Mouse (Mus musculus) midbrain, embryonic 15.5 days (tissue): ENCODE data around the gene Gprc5d. TPM values are rescaled to one million over a fixed set of nuclear protein-coding genes. Genes with fewer than 3 reads are reported as not detected.

ENCODE experiments used
- ATAC-seq: fragments of 200-750 bp; cut with Nextera tagmentation; replicated peaks from 2 replicates; pipeline ENCODE4 v1.8.0; 2017; ENCODE audit warnings: moderate TSS enrichment
- H3K27ac ChIP-seq: fragments of 300-500 bp; sonication (generic); 2 replicates; pipeline ENCODE4 v1.5.1; 2015; ENCODE audit warnings: mild to moderate bottlenecking, inconsistent platforms
- H3K27me3 ChIP-seq: fragments of 300-500 bp; sonication (generic); replicated peaks from 2 replicates; pipeline ENCODE4 v1.6.1; 2015; ENCODE audit warnings: inconsistent platforms
- H3K36me3 ChIP-seq: fragments of 300-500 bp; sonication (generic); replicated peaks from 2 replicates; pipeline ENCODE4 v1.6.1; 2015; ENCODE audit warnings: inconsistent platforms
- H3K4me1 ChIP-seq: fragments of 300-500 bp; sonication (generic); 2 replicates; pipeline ENCODE4 v1.6.1; 2015; ENCODE audit warnings: inconsistent platforms
- H3K4me2 ChIP-seq: fragments of 300-500 bp; sonication (generic); 2 replicates; pipeline ENCODE4 v1.6.1; 2015; ENCODE audit warnings: inconsistent platforms, mild to moderate bottlenecking, moderate library complexity
- H3K4me3 ChIP-seq: fragments of 300-500 bp; sonication (generic); 2 replicates; pipeline ENCODE4 v1.5.1; 2015; ENCODE audit warnings: mild to moderate bottlenecking, inconsistent platforms
- H3K9ac ChIP-seq: fragments of 300-500 bp; sonication (generic); 2 replicates; pipeline ENCODE4 v1.6.1; 2015; ENCODE audit warnings: mild to moderate bottlenecking, inconsistent platforms
- H3K9me3 ChIP-seq: fragments of 300-500 bp; sonication (generic); 2 replicates; pipeline ENCODE4 v1.6.1; 2016; ENCODE audit warnings: inconsistent platforms
- WGBS: fragments of 180-500 bp; shearing (Covaris S2); methylation state at CpG from one replicate; pipeline ENCODE4 v1.1.7; 2015; ENCODE audit warnings: mixed read lengths; 5-methylcytosine and 5-hydroxymethylcytosine counted together
- polyA plus RNA-seq: library from polyadenylated mRNA; unstranded; fragments of >200 nt; fragmentation: Nextera tagmentation; extraction: Ambion mirVana; gene quantifications from 2 replicates; pipeline ENCODE4 v1.2.1, GENCODE M21; 2015

Gene Gprc5d
- polyA plus RNA-seq, 1 experiment from 2014 or later, result not detected

DNA sequence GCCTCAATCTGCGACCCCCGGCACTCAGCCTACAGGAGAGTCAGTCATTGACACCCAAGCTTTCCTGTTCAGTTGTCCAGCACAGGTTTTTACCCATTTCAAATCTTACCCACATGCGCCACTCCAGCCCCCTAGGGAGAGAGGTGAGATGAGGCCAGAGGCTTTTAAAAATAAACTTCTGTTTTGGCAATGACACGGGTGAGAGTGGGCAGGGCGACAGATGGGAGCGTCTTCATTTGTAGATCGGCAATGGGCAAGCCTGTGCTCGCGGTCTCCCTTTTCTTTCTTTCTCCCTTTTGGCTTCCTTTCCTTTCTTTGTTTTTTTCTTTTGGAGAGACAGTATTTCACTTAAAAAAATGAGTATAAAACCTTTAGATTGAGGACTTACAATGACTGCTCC, 15.4 kb upstream of the Gprc5d start:
- ATAC-seq, result no peak
- Histone ChIP-seq H3K36me3 (no peaks in the 10 kb centered on the region), H3K27me3 (peaks cover 2% of the 10 kb centered on the region; the same call in 1 of the 2 replicates), H3K9ac (no peak overlapping the region), H3K4me3 (no peak overlapping the region), H3K9me3 (no peaks in the 10 kb centered on the region), H3K4me2 (no peak overlapping the region), H3K4me1 (no peaks in the 10 kb centered on the region), H3K27ac (no peak overlapping the region)
- WGBS, result 92% methylated on average over 9 of the region's 9 CpGs

DNA sequence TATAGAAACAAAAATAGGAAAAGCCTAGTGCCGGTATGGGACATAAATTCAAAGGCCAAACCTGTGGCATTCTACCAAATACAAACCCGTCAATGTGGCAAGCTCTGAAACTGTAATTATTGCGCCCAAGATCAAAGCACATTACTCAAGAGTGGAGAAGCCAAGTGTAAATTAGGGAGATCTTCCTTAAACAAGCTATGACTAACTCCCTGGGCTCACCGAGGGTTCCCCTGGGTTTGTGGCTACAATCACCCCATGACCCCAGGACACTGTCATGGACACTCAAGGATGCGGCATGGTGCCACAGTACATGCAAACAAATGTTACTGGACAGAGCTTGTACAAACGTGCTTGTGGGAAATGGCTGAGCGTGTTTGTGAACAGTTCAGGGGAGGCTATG, 15.0 kb upstream of the Gprc5d start:
- ATAC-seq, result no peak
- no peak overlapping the region for H3K4me2 ChIP-seq
- H3K27ac ChIP-seq, result no peak overlapping the region
- H3K9me3 ChIP-seq, result no peaks in the 10 kb centered on the region
- peaks cover 3% of the 10 kb centered on the region; the same call in 1 of the 2 replicates for H3K27me3 ChIP-seq
- no peaks in the 10 kb centered on the region for H3K4me1 ChIP-seq
- no peaks in the 10 kb centered on the region for H3K36me3 ChIP-seq
- 85% methylated on average over 7 of the region's 7 CpGs for WGBS
- H3K4me3 ChIP-seq, result no peak overlapping the region
- H3K9ac ChIP-seq, result no peak overlapping the region

DNA sequence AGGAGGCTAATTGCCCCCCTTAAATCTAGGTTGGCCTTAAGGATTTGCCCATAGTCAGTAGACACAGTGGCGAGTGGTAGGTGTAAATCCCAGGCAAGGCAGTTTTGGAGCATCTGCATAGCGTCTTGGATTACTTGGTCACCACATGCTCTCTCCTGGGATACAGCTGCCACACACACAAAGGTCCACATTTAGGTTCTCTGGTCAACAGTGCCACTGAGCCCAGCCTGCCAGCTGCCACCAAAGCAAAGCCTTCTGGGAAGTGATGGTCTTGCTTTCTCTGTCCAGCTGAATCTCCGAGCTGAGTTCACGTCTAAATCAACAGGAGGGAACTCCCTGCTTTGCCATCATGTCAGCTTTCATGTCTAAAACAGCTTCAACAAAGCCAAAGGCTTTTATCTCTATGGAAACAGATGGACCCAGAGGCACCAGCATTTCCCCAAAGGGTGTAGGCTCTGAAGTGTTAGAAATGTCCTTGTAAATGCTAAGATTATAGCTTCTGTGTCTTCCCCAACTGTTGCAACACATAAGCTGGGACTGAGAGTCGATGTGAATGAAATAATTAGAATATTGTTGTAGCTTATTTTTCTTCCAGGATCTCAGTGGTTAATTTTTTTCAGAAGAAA, 6.8 kb upstream of the Gprc5d start:
- Histone ChIP-seq H3K36me3 (no peaks in the 10 kb centered on the region), H3K27ac (no peak overlapping the region), H3K4me2 (no peak overlapping the region), H3K4me3 (no peak overlapping the region), H3K9ac (no peak overlapping the region), H3K27me3 (0 out of 2 replicates have a peak, but pooled peaks cover 3% of the 10 kb centered on the region), H3K9me3 (no peaks in the 10 kb centered on the region), H3K4me1 (no peaks in the 10 kb centered on the region)
- WGBS, result 35% methylated on average over 5 of the region's 5 CpGs
- no peak for ATAC-seq

DNA sequence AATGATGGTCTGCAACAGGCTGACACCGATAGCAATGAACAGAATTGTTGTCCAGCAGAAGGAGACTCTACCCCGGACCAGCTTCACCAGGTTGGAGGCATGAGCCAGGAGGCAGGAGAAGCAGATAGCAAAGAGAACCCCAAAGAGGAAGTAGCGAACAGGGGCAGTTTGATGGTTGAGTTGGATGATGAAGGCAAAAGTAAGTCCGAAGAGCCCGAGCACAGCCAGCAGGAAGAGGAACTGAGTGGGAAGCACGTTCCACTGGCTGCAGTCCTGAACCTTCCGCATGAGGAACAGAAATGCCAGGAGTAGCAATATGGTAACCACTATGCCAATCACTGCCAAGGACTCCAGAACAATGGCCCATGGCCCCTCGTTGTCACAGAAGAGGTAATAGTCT, 1.6 kb downstream of the Gprc5d start:
- H3K27me3 ChIP-seq, result peaks cover 9% of the 10 kb centered on the region
- no peak overlapping the region for H3K27ac ChIP-seq
- 0 out of 2 replicates have a peak, but pooled peaks cover 6% of the 10 kb centered on the region for H3K4me1 ChIP-seq
- no peaks in the 10 kb centered on the region for H3K9me3 ChIP-seq
- no peaks in the 10 kb centered on the region for H3K36me3 ChIP-seq
- no peak for ATAC-seq
- H3K9ac ChIP-seq, result no peak overlapping the region
- no peak overlapping the region for H3K4me2 ChIP-seq
- no peak overlapping the region for H3K4me3 ChIP-seq
- WGBS, result 96% methylated on average over 8 of the region's 8 CpGs

GRCm38 (mm10) chr6:135113114-135113436, 5.0 kb downstream of the Gprc5d start:
- WGBS, result 14% methylated on average over 6 of the region's 6 CpGs
- Histone ChIP-seq H3K27me3 (peaks cover 9% of the 10 kb centered on the region), H3K4me2 (no peak overlapping the region), H3K9me3 (no peaks in the 10 kb centered on the region), H3K9ac (no peak overlapping the region), H3K27ac (no peak overlapping the region), H3K4me1 (0 out of 2 replicates have a peak, but pooled peaks cover 6% of the 10 kb centered on the region), H3K36me3 (no peaks in the 10 kb centered on the region), H3K4me3 (no peak overlapping the region)
- no peak for ATAC-seq

DNA sequence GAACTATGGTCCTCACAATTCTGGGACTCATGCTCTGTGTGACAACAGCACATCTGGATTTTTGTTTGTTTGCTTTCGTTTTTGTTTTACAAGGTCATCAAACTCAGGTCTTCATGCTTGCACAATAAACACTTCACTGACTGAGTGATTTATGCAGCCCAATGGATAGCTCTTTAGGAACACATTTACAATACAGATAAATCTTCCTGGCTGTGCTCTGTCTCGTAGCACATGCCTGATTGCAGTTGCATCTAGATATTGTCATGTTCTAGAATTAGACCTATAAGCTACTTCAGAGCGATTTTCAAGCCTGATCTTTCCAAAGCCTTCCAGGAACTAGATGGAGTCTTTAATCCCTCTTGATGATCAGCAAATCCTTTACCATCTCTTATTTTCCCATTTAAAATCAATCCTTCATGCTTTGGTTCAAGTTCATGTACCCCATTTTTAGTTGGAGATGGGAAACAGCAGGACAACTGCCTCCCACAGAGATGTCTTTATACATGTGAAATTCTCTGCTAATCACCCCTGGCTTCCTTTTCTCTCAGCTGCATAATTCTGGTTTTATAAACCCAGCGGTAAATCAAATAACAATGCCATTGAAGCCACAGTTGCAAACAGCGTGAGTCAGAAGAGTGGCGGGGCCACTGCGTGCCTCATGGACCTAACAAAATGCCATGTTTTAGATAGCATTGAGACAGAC, 5.5 kb downstream of the Gprc5d start:
- H3K27me3 ChIP-seq, result peaks cover 9% of the 10 kb centered on the region
- H3K27ac ChIP-seq, result no peak overlapping the region
- no peaks in the 10 kb centered on the region for H3K9me3 ChIP-seq
- 12% methylated on average over 7 of the region's 7 CpGs for WGBS
- no peak overlapping the region for H3K4me3 ChIP-seq
- H3K36me3 ChIP-seq, result no peaks in the 10 kb centered on the region
- no peak overlapping the region for H3K4me2 ChIP-seq
- no peak overlapping the region for H3K9ac ChIP-seq
- H3K4me1 ChIP-seq, result 0 out of 2 replicates have a peak, but pooled peaks cover 6% of the 10 kb centered on the region
- no peak; the same call in 1 of the 2 replicates for ATAC-seq

DNA sequence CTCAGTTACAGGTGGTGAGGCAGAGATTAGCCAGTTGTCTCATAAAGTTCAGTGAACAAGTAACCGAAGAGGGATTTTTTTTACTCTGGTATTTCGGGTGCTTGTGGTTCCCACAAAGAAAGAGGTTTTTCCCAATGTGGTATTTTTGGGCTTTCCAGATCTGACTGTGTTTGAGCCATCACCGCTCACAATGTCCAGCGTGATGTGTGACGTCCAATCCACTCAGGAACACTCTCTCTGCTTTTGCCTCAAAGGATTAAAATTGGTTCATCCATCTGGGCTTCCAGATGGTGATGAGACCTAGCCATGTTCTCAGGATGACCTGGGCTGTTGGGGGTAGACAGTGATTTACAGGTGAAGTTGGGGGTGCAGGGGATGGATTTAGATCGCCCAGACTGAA, 11.1 kb downstream of the Gprc5d start:
- no peaks in the 10 kb centered on the region for H3K9me3 ChIP-seq
- no peak overlapping the region for H3K4me2 ChIP-seq
- 89% methylated on average over 6 of the region's 6 CpGs for WGBS
- H3K9ac ChIP-seq, result no peak overlapping the region
- ATAC-seq, result no peak
- H3K27ac ChIP-seq, result no peak overlapping the region
- no peaks in the 10 kb centered on the region for H3K36me3 ChIP-seq
- peaks cover 8% of the 10 kb centered on the region; the same call in 1 of the 2 replicates for H3K27me3 ChIP-seq
- H3K4me1 ChIP-seq, result peaks cover 8% of the 10 kb centered on the region; the same call in 1 of the 2 replicates
- H3K4me3 ChIP-seq, result no peak overlapping the region

DNA sequence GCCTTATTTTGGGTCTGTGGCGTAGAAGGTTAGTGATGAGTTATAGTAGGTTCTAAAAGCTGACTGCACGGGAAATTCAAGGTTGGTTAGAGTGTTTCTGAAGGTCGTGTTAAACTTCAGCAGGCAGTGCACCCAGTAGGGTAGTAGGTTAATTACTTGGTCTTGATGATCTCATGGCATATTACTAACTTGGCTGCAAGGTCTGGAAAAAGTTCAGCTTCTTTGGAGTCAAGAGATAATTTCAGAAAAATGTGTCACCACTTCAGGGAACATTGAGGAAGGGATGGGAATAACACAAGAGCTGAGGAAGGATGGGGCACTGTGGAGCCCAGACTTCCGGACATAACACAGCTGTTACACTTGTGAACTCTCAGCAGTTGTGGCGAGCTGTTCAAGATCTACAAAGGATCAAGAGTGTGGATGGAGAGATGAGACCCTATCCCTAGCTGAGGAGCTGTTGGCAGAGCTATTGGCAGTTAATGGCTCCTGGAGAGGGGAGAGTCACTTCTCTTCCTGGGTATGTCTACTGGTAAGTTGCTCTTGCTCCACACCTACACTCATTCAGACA, 15.3 kb downstream of the Gprc5d start:
- no peak overlapping the region for H3K9ac ChIP-seq
- no peaks in the 10 kb centered on the region for H3K36me3 ChIP-seq
- H3K4me3 ChIP-seq, result no peak overlapping the region
- H3K9me3 ChIP-seq, result no peaks in the 10 kb centered on the region
- H3K27me3 ChIP-seq, result peaks cover 8% of the 10 kb centered on the region; the same call in 1 of the 2 replicates
- WGBS, result 87% methylated on average over 5 of the region's 5 CpGs
- H3K4me1 ChIP-seq, result peaks cover 8% of the 10 kb centered on the region; the same call in 1 of the 2 replicates
- H3K27ac ChIP-seq, result no peak overlapping the region
- no peak for ATAC-seq
- no peak overlapping the region for H3K4me2 ChIP-seq

GRCm38 (mm10) chr6:135100787-135101472, 17.2 kb downstream of the Gprc5d start:
- peaks cover 5% of the 10 kb centered on the region; the same call in 1 of the 2 replicates for H3K27me3 ChIP-seq
- no peak for ATAC-seq
- WGBS, result 79% methylated on average over 15 of the region's 15 CpGs
- no peak overlapping the region for H3K4me3 ChIP-seq
- H3K36me3 ChIP-seq, result no peaks in the 10 kb centered on the region
- H3K9me3 ChIP-seq, result no peaks in the 10 kb centered on the region
- H3K27ac ChIP-seq, result no peak overlapping the region
- no peak overlapping the region for H3K4me2 ChIP-seq
- peaks cover 8% of the 10 kb centered on the region; the same call in 1 of the 2 replicates for H3K4me1 ChIP-seq
- H3K9ac ChIP-seq, result no peak overlapping the region

- H3K36me3 ChIP-seq, result no peaks in the 10 kb centered on the region
- no peaks in the 10 kb centered on the region for H3K4me1 ChIP-seq
- no peak overlapping the region for H3K27ac ChIP-seq
- no peak overlapping the region for H3K4me2 ChIP-seq
- H3K9ac ChIP-seq, result no peak overlapping the region
- ATAC-seq, result no peak
- H3K27me3 ChIP-seq, result 0 out of 2 replicates have a peak, but pooled peaks cover 4% of the 10 kb centered on the region
- no peak overlapping the region for H3K4me3 ChIP-seq
- 83% methylated on average over 12 of the region's 12 CpGs for WGBS
- no peaks in the 10 kb centered on the region for H3K9me3 ChIP-seq
These were observed 25.1 kb downstream of the Gprc5d start for GRCm38 (mm10) chr6:135092798-135093470.

- WGBS, result 69% methylated on average over 4 of the region's 4 CpGs
- no peaks in the 10 kb centered on the region for H3K36me3 ChIP-seq
- ATAC-seq, result no peak
These were observed 27.4 kb downstream of the Gprc5d start for GRCm38 (mm10) chr6:135090661-135091060.

More at GRCm38 (mm10) chr6:135090661-135091060, 27.4 kb downstream of the Gprc5d start:
- H3K4me2 ChIP-seq, result no peak overlapping the region
- H3K9me3 ChIP-seq, result no peaks in the 10 kb centered on the region
- H3K4me3 ChIP-seq, result no peak overlapping the region
- H3K27ac ChIP-seq, result no peak overlapping the region
- peaks cover 3% of the 10 kb centered on the region; the same call in 1 of the 2 replicates for H3K4me1 ChIP-seq
- H3K27me3 ChIP-seq, result 0 out of 2 replicates have a peak, but pooled peaks cover 4% of the 10 kb centered on the region
- no peak overlapping the region for H3K9ac ChIP-seq
